Mouse (Mus musculus) liver, embryonic 14.5 days (tissue): ENCODE results near the gene Nek10. TPM values are rescaled to one million over a fixed set of nuclear protein-coding genes. Genes with fewer than 3 reads are reported as not detected.

Experiments
- ATAC-seq: fragments of 200-750 bp; cut with Nextera tagmentation; 2 replicates; pipeline ENCODE4 v1.8.0; 2017; ENCODE audit warnings: moderate number of reproducible peaks, mild to moderate bottlenecking, moderate library complexity; ENCODE audit not compliant: insufficient read depth
- DNase-seq, 3 experiments: peaks; one replicate each; pipeline ENCODE4 v3.0.0-alpha.2; 2012 to 2013; ENCODE audit warnings: low read depth in 3 of 3, low spot score in 3 of 3
- H3K27ac ChIP-seq: fragments of 300-500 bp; sonication (generic); 2 replicates; pipeline ENCODE4 v1.5.1; 2014; ENCODE audit warnings: moderate library complexity, mild to moderate bottlenecking, control low read depth, inconsistent platforms
- H3K27me3 ChIP-seq: fragments of 300-500 bp; sonication (generic); 2 replicates; pipeline ENCODE4 v1.6.1; 2014; ENCODE audit warnings: mild to moderate bottlenecking, low read length, moderate library complexity; ENCODE audit not compliant: control insufficient read depth, insufficient read depth
- H3K36me3 ChIP-seq: fragments of 300-500 bp; sonication (generic); replicated peaks from 2 replicates; pipeline ENCODE4 v1.6.1; 2014; ENCODE audit warnings: low read depth; ENCODE audit not compliant: control insufficient read depth, insufficient read depth
- H3K4me1 ChIP-seq, 2 experiments: fragments of 200-500 bp in 1 of 2; fragments of 300-500 bp in 1 of 2; sonication (generic) in 1 of 2; replicated peaks; 2 replicates each; pipeline ENCODE4 v1.6.1; 2012 to 2014; ENCODE audit warnings: antibody characterized with exemption in 1 of 2, inconsistent platforms in 1 of 2, low read length in 1 of 2; ENCODE audit not compliant: control insufficient read depth in 2 of 2, insufficient read depth in 2 of 2
- H3K4me2 ChIP-seq: fragments of 300-500 bp; sonication (generic); 2 replicates; pipeline ENCODE4 v1.6.1; 2014; ENCODE audit warnings: low read depth, mild to moderate bottlenecking, control low read depth, moderate library complexity
- H3K4me3 ChIP-seq, 2 experiments: fragments of 200-500 bp in 1 of 2; fragments of 300-500 bp in 1 of 2; sonication (generic) in 1 of 2; 2 replicates each; pipeline ENCODE4 v1.5.1; 2012 to 2014; ENCODE audit warnings: low read depth in 2 of 2, low read length in 2 of 2, mild to moderate bottlenecking in 2 of 2, control low read depth in 1 of 2, inconsistent platforms in 1 of 2, moderate library complexity in 1 of 2; ENCODE audit not compliant: insufficient read depth in 1 of 2
- H3K9ac ChIP-seq: fragments of 300-500 bp; sonication (generic); replicated peaks from 2 replicates; pipeline ENCODE4 v1.6.1; 2014; ENCODE audit warnings: mild to moderate bottlenecking, control low read depth, moderate library complexity
- H3K9me3 ChIP-seq: fragments of 300-500 bp; sonication (generic); 2 replicates; pipeline ENCODE4 v1.6.1; 2016; ENCODE audit warnings: low read length, mixed read lengths; ENCODE audit not compliant: control insufficient read depth
- CTCF ChIP-seq: IDR thresholded peaks from 2 replicates; pipeline ENCODE4 v1.5.1; 2016; ENCODE audit warnings: antibody characterized with exemption, low read depth, control low read depth
- EP300 ChIP-seq: IDR thresholded peaks from 2 replicates; pipeline ENCODE4 v1.6.1; 2016; ENCODE audit warnings: antibody characterized with exemption, low read depth
- WGBS: fragments of 180-500 bp; shearing (Covaris S2); extraction: QIAGEN DNeasy Blood & Tissue Kit; methylation state at CpG from one replicate; pipeline ENCODE4 v1.1.7; 2014; ENCODE audit not compliant: insufficient replicate concordance; 5-methylcytosine and 5-hydroxymethylcytosine counted together
- polyA plus RNA-seq, 2 experiments: library from polyadenylated mRNA; depleted of rRNA in 1 of 2; stranded (reverse) in 1 of 2; unstranded in 1 of 2; fragments of >200 nt; fragmentation: Nextera tagmentation in 1 of 2; extraction: Ambion mirVana in 1 of 2; gene quantifications; 2 replicates each; pipeline versions ENCODE4 v1.2.1 to v1.2.3; 2012 to 2014

Nek10 gene
- polyA plus RNA-seq, 2 experiments = 0.05 TPM; not detected in 1

GRCm38 (mm10) chr14:14832520-14833240 is 29.5 kb downstream of the Nek10 start:
- H3K27ac ChIP-seq = no peak overlapping the region
- no peaks in the 10 kb centered on the region for H3K36me3 ChIP-seq
- WGBS = 66% methylated on average over 12 of the region's 12 CpGs
- no peaks in the 10 kb centered on the region for H3K9me3 ChIP-seq
- H3K27me3 ChIP-seq = no peaks in the 10 kb centered on the region
- ATAC-seq (no peak), DNase-seq (no peak)
- TF ChIP-seq CTCF (no peak), EP300 (no peak)
- no peak overlapping the region for H3K4me3 ChIP-seq
- no peaks in the 10 kb centered on the region for H3K4me1 ChIP-seq
- no peak overlapping the region for H3K4me2 ChIP-seq
- no peak overlapping the region for H3K9ac ChIP-seq

GRCm38 (mm10) chr14:14833498-14833897 is 30.3 kb downstream of the Nek10 start:
- 52% methylated on average over 1 of the region's 1 CpGs for WGBS

GRCm38 (mm10) chr14:14834266-14834665 is 31.1 kb downstream of the Nek10 start:
- no peak overlapping the region for H3K27ac ChIP-seq
- no peaks in the 10 kb centered on the region for H3K9me3 ChIP-seq
- no peaks in the 10 kb centered on the region for H3K36me3 ChIP-seq
- no peak overlapping the region for H3K4me2 ChIP-seq
- no peak for ATAC-seq
- H3K27me3 ChIP-seq = no peaks in the 10 kb centered on the region
- H3K4me1 ChIP-seq = no peaks in the 10 kb centered on the region
- no peak for DNase-seq
- 51% methylated on average over 2 of the region's 2 CpGs for WGBS
- no peak overlapping the region for H3K9ac ChIP-seq
- H3K4me3 ChIP-seq = no peak overlapping the region
- TF ChIP-seq CTCF = no peak
- no peak for TF ChIP-seq EP300

More at GRCm38 (mm10) chr14:14833498-14833897, 30.3 kb downstream of the Nek10 start:
- H3K9me3 ChIP-seq = no peaks in the 10 kb centered on the region
- H3K4me3 ChIP-seq = no peak overlapping the region
- no peaks in the 10 kb centered on the region for H3K27me3 ChIP-seq
- no peaks in the 10 kb centered on the region for H3K4me1 ChIP-seq
- H3K4me2 ChIP-seq = no peak overlapping the region
- ATAC-seq (no peak), DNase-seq (no peak)
- TF ChIP-seq EP300 (no peak), CTCF (no peak)
- H3K36me3 ChIP-seq = no peaks in the 10 kb centered on the region
- H3K27ac ChIP-seq = no peak overlapping the region
- no peak overlapping the region for H3K9ac ChIP-seq

GRCm38 (mm10) chr14:14837627-14838026 is 34.4 kb downstream of the Nek10 start:
- ATAC-seq (no peak), DNase-seq (no peak)
- Histone ChIP-seq H3K36me3 (no peaks in the 10 kb centered on the region), H3K4me3 (no peak overlapping the region), H3K9me3 (no peaks in the 10 kb centered on the region), H3K9ac (no peak overlapping the region), H3K27ac (no peak overlapping the region), H3K27me3 (no peaks in the 10 kb centered on the region), H3K4me2 (no peak overlapping the region), H3K4me1 (no peaks in the 10 kb centered on the region)
- no peak for TF ChIP-seq EP300
- no peak for TF ChIP-seq CTCF
- WGBS = 55% methylated on average over 4 of the region's 4 CpGs

GRCm38 (mm10) chr14:14838109-14838508 is 34.9 kb downstream of the Nek10 start:
- Histone ChIP-seq H3K27ac (no peak overlapping the region), H3K4me1 (no peaks in the 10 kb centered on the region), H3K4me3 (no peak overlapping the region), H3K9me3 (no peaks in the 10 kb centered on the region), H3K27me3 (no peaks in the 10 kb centered on the region), H3K36me3 (no peaks in the 10 kb centered on the region), H3K4me2 (no peak overlapping the region), H3K9ac (no peak overlapping the region)
- WGBS = 39% methylated on average over 1 of the region's 1 CpGs
- DNase-seq (no peak), ATAC-seq (no peak)
- no peak for TF ChIP-seq EP300
- no peak for TF ChIP-seq CTCF
